Mouse (Mus musculus): Measurements from ENCODE around the gene Gprc5c. TPM values are rescaled to one million over a fixed set of nuclear protein-coding genes. Genes with fewer than 3 reads are reported as not detected.

Gprc5c gene
- total and polyA plus RNA-seq, 3 experiments: not detected

DNA sequence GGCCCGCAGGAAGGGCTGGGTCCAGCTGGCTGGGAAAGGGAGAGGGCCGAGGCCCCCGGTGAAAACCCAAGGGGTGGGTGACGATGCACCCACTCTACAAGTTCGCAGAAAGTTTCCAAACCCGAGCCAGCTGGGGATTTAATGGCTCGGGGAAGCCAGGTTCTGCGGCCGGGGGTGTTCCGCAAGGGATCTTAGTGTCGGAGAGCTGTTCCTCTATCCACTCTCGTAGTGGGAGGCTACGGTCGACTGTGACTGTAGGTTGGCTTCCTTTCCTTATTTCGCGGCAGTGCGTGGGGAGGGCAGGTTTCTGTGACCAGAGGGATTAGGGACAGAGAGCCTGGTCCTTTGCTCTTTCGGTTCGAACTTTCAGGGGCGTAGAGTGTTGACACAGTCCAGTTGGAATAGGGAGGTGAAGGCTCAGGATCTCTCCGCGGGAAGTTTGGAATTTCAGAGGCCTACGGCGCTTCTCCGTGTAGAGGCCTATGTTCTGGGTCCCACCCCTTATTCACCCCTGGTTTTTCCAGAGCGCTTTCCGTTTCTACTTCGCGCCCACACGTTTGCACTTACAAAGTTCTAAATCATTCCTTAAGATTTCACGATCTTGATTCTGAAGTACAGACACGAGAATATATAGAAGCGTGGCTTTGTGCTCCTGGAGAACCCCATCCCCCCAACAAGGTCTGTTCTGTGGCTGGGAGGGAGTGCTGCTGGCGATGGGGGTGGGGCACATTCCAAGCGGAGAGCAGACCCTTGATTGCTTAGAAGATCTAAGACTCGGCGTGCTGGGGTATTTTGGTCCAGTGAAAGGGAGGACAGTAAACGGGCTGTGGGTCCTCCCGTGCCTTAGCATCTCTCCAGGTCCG, 1.6 kb downstream of the Gprc5c start:
- DNase-seq (ENCODE audit: low read depth, low spot score): no peak
- no peak for TF ChIP-seq ETS1 (IDR thresholded peaks at IDR 0.05; ENCODE audit: low read depth, low read length)
- no peak for TF ChIP-seq MAX (IDR thresholded peaks at IDR 0.05; ENCODE audit: low read length)
- no peak for TF ChIP-seq ZKSCAN1 (IDR thresholded peaks at IDR 0.05; ENCODE audit: low read depth, low read length)
- no peak for TF ChIP-seq KAT2A (conservative IDR thresholded peaks at IDR 0.05; ENCODE audit: low read depth, low read length)
- TF ChIP-seq RCOR1 (IDR thresholded peaks at IDR 0.05; ENCODE audit: low read depth, low read length): no peak
- TF ChIP-seq POLR2AphosphoS5 (IDR thresholded peaks at IDR 0.05; ENCODE audit: borderline replicate concordance, low read depth, low read length): no peak
- no peak for TF ChIP-seq CHD1 (IDR thresholded peaks at IDR 0.05; ENCODE audit: low read depth, low read length)
- TF ChIP-seq GABPA (IDR thresholded peaks at IDR 0.05; ENCODE audit: low read depth, low read length): no peak
- no peak for TF ChIP-seq SMC3 (IDR thresholded peaks at IDR 0.05; ENCODE audit: low read depth, low read length)
- no peaks in the 10 kb centered on the region for H3K9me3 ChIP-seq (replicated peaks; ENCODE audit: insufficient read depth, low read length)
- H3K79me2 ChIP-seq (ENCODE audit: control insufficient read depth, insufficient read depth, low read length, poor library complexity): no peaks in the 10 kb centered on the region
- H3K27ac ChIP-seq (ENCODE audit: control insufficient read depth, low read depth, low read length): no peak overlapping the region
- no peaks in the 10 kb centered on the region for H3K4me1 ChIP-seq (ENCODE audit: control insufficient read depth in 1 of 2, insufficient read depth in 2 of 2, low read length in 2 of 2)
- no peak overlapping the region for H3K4me3 ChIP-seq (ENCODE audit: control insufficient read depth in 1 of 2, insufficient read depth in 1 of 2, low read depth in 2 of 2, low read length in 2 of 2)
- H3K9ac ChIP-seq (ENCODE audit: control insufficient read depth, low read depth, low read length, poor library complexity, severe bottlenecking): no peak overlapping the region
- H3K36me3 ChIP-seq (ENCODE audit: control insufficient read depth in 1 of 2, insufficient read depth in 2 of 2, low read length in 2 of 2): no peaks in the 10 kb centered on the region
- H3K27me3 ChIP-seq (ENCODE audit: control insufficient read depth in 1 of 2, insufficient read depth in 2 of 2, low read length in 2 of 2): no peaks in the 10 kb centered on the region

- H3K9me3 ChIP-seq (replicated peaks; ENCODE audit: insufficient read depth, low read length): no peaks in the 10 kb centered on the region
- no peaks in the 10 kb centered on the region for H3K36me3 ChIP-seq (ENCODE audit: control insufficient read depth in 1 of 2, insufficient read depth in 2 of 2, low read length in 2 of 2)
- H3K4me3 ChIP-seq (ENCODE audit: control insufficient read depth in 1 of 2, insufficient read depth in 1 of 2, low read depth in 2 of 2, low read length in 2 of 2): no peak overlapping the region
- no peak for DNase-seq (ENCODE audit: low read depth, low spot score)
- H3K79me2 ChIP-seq (ENCODE audit: control insufficient read depth, insufficient read depth, low read length, poor library complexity): no peaks in the 10 kb centered on the region
- TF ChIP-seq BHLHE40 (IDR thresholded peaks at IDR 0.05; ENCODE audit: borderline replicate concordance, low read depth, low read length) (no peak), MAZ (IDR thresholded peaks at IDR 0.05; ENCODE audit: low read depth, low read length) (no peak), POLR2A (IDR thresholded peaks at IDR 0.05; ENCODE audit: control insufficient read depth in 1 of 2, insufficient read depth in 1 of 2, low read depth in 1 of 2, low read length in 2 of 2, poor library complexity in 1 of 2) (no peak), USF2 (IDR thresholded peaks at IDR 0.05; ENCODE audit: borderline replicate concordance in 1 of 2, insufficient read depth in 1 of 2, low read depth in 1 of 2, low read length in 2 of 2) (no peak), POLR2AphosphoS2 (IDR thresholded peaks at IDR 0.05; ENCODE audit: low read length) (no peak), ZMIZ1 (IDR thresholded peaks at IDR 0.05; ENCODE audit: low read depth, low read length) (no peak), CHD2 (IDR thresholded peaks at IDR 0.05; ENCODE audit: low read length) (no peak), EP300 (IDR thresholded peaks at IDR 0.05; ENCODE audit: low read depth in 1 of 2, low read length in 2 of 2) (no peak), ETS1 (IDR thresholded peaks at IDR 0.05; ENCODE audit: low read depth, low read length) (no peak), TBP (IDR thresholded peaks at IDR 0.05; ENCODE audit: low read depth, low read length) (no peak), POLR2AphosphoS5 (IDR thresholded peaks at IDR 0.05; ENCODE audit: borderline replicate concordance, low read depth, low read length) (no peak), MEF2A (IDR thresholded peaks at IDR 0.05; ENCODE audit: extremely low read depth, insufficient replicate concordance, low read depth, low read length, poor library complexity, severe bottlenecking) (no peak), CHD1 (IDR thresholded peaks at IDR 0.05; ENCODE audit: low read depth, low read length) (no peak), MXI1 (IDR thresholded peaks at IDR 0.05; ENCODE audit: low read depth, low read length) (no peak), TCF12 (IDR thresholded peaks at IDR 0.05; ENCODE audit: low read depth, low read length) (no peak)
- no peaks in the 10 kb centered on the region for H3K4me1 ChIP-seq (ENCODE audit: control insufficient read depth in 1 of 2, insufficient read depth in 2 of 2, low read length in 2 of 2)
- H3K9ac ChIP-seq (ENCODE audit: control insufficient read depth, low read depth, low read length, poor library complexity, severe bottlenecking): no peak overlapping the region
- H3K27ac ChIP-seq (ENCODE audit: control insufficient read depth, low read depth, low read length): no peak overlapping the region
- H3K27me3 ChIP-seq (ENCODE audit: control insufficient read depth in 1 of 2, insufficient read depth in 2 of 2, low read length in 2 of 2): no peaks in the 10 kb centered on the region
Observed at GRCm38 (mm10) chr11:114853174-114853838, 2.4 kb downstream of the Gprc5c start.
